Mouse (Mus musculus): ENCODE data around the gene Klk1b11. TPM values are rescaled to one million over a fixed set of nuclear protein-coding genes. Genes with fewer than 3 reads are reported as not detected.
"Not testable (repeated sequence)": the region's sequence is repeated elsewhere in the genome, so short reads cannot be mapped to it uniquely, and the experiment has no call there.

The Klk1b11 gene
- polyA plus RNA-seq (2015; fragmentation: Nextera tagmentation; extraction: Ambion mirVana): not detected in 2 replicates

- H3K4me2 ChIP-seq (replicated peaks; ENCODE audit: low read depth, low read length); H3K27ac ChIP-seq (ENCODE audit: low read length); H3K9ac ChIP-seq (replicated peaks; ENCODE audit: low read depth); H3K4me1 ChIP-seq (ENCODE audit: insufficient read depth, low read depth, low read length); H3K9me3 ChIP-seq (ENCODE audit: low read length); H3K36me3 ChIP-seq (ENCODE audit: insufficient read depth, low read length); ATAC-seq; H3K27me3 ChIP-seq (replicated peaks; ENCODE audit: insufficient read depth, low read length); H3K4me3 ChIP-seq (ENCODE audit: low read depth, low read length); DNase-seq (ENCODE audit: low spot score): not testable (repeated sequence)
- 69% methylated on average over 4 of the region's 4 CpGs for WGBS
Measured at GRCm38 (mm10) chr7:43995577-43995976, at the start of gene Klk1b11. Klk1b11 (plus strand) TSS chr7:43995877.

DNA sequence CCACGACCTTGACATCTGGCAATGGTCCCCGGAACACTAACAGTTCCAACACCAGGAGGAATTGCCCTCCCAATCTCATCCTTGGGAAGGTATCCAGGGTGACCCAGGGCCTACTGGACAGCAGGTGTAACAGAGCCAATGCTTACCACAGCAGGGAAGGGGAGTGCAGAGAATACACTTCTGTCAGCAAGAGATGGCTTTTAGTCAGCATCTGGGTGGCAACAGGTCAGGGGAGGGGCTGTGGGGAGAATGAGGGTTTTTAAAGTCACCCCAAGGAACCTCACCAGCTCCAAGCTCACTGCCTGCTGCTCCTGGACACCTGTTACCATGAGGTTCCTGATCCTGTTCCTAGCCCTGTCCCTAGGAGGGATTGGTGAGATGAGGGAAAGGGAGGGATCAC lies 45.3 kb upstream of the Klk1b11 start, which contains the start of gene Klk1b8:
Gene Klk1b8, plus strand, starts transcription at position 301 of the 400 bp plus-strand sequence.
- WGBS: 73% methylated on average over 2 of the region's 2 CpGs
- Histone ChIP-seq H3K9ac (replicated peaks; ENCODE audit: low read depth) (no peak within 1 kb of the TSS), H3K4me3 (ENCODE audit: low read depth, low read length) (no peak within 1 kb of the TSS), H3K36me3 (ENCODE audit: insufficient read depth, low read length) (no peaks in the 10 kb centered on the region), H3K27ac (ENCODE audit: low read length) (no peak within 1 kb of the TSS), H3K9me3 (ENCODE audit: low read length) (no peaks in the 10 kb centered on the region), H3K4me1 (ENCODE audit: insufficient read depth, low read depth, low read length) (no peaks in the 10 kb centered on the region), H3K27me3 (replicated peaks; ENCODE audit: insufficient read depth, low read length) (no peaks in the 10 kb centered on the region), H3K4me2 (replicated peaks; ENCODE audit: low read depth, low read length) (no peak within 1 kb of the TSS)
- ATAC-seq (no peak), DNase-seq (ENCODE audit: low spot score) (no peak)
- TF ChIP-seq EP300 (IDR thresholded peaks at IDR 0.05) (no peak), CTCF (IDR thresholded peaks at IDR 0.05) (no peak)

DNA sequence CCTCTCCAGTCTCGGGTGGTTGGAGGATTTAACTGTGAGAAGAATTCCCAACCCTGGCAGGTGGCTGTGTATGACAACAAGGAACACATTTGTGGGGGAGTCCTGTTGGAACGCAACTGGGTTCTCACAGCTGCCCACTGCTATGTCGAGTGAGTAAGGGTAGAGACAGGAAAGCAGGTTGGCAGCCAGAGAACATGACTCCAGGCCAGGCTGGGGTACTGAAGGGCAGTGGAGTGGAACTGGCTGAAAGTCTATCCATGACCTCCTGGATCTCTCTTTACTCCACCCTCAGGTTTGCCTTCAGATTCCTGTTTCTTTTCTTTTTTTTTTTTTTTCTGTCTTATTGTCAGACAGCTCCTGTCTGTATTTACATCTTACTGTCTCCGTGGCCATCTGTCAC lies 43.0 kb upstream of the Klk1b11 start:
- Histone ChIP-seq H3K4me1 (ENCODE audit: insufficient read depth, low read depth, low read length) (no peaks in the 10 kb centered on the region), H3K36me3 (ENCODE audit: insufficient read depth, low read length) (no peaks in the 10 kb centered on the region), H3K27me3 (replicated peaks; ENCODE audit: insufficient read depth, low read length) (no peaks in the 10 kb centered on the region), H3K4me2 (replicated peaks; ENCODE audit: low read depth, low read length) (no peak overlapping the region), H3K9me3 (ENCODE audit: low read length) (no peaks in the 10 kb centered on the region), H3K4me3 (ENCODE audit: low read depth, low read length) (no peak overlapping the region), H3K27ac (ENCODE audit: low read length) (no peak overlapping the region), H3K9ac (replicated peaks; ENCODE audit: low read depth) (no peak overlapping the region)
- TF ChIP-seq CTCF (IDR thresholded peaks at IDR 0.05) (no peak), EP300 (IDR thresholded peaks at IDR 0.05) (no peak)
- 50% methylated on average over 4 of the region's 4 CpGs for WGBS
- DNase-seq (ENCODE audit: low spot score): no peak
- no peak for ATAC-seq

- Histone ChIP-seq H3K9ac (replicated peaks; ENCODE audit: low read depth) (no peak within 1 kb of the TSS), H3K27me3 (replicated peaks; ENCODE audit: insufficient read depth, low read length) (no peaks in the 10 kb centered on the region), H3K9me3 (ENCODE audit: low read length) (no peaks in the 10 kb centered on the region), H3K4me3 (ENCODE audit: low read depth, low read length) (no peak within 1 kb of the TSS), H3K4me2 (replicated peaks; ENCODE audit: low read depth, low read length) (no peak within 1 kb of the TSS), H3K4me1 (ENCODE audit: insufficient read depth, low read depth, low read length) (no peaks in the 10 kb centered on the region), H3K27ac (ENCODE audit: low read length) (no peak within 1 kb of the TSS), H3K36me3 (ENCODE audit: insufficient read depth, low read length) (no peaks in the 10 kb centered on the region)
- ATAC-seq (no peak), DNase-seq (ENCODE audit: low spot score) (no peak)
- TF ChIP-seq CTCF (IDR thresholded peaks at IDR 0.05) (no peak), EP300 (IDR thresholded peaks at IDR 0.05) (no peak)
- 52% methylated on average over 3 of the region's 3 CpGs for WGBS
Measured at GRCm38 (mm10) chr7:43966451-43966850, 29.2 kb upstream of the Klk1b11 start, which contains the start of gene Klk1b1. Klk1b1 (plus strand) TSS chr7:43966751.

- no peak for TF ChIP-seq CTCF (IDR thresholded peaks at IDR 0.05)
- no peak for TF ChIP-seq EP300 (IDR thresholded peaks at IDR 0.05)
- Histone ChIP-seq H3K9me3 (ENCODE audit: low read length) (no peaks in the 10 kb centered on the region), H3K27me3 (replicated peaks; ENCODE audit: insufficient read depth, low read length) (no peaks in the 10 kb centered on the region), H3K4me2 (replicated peaks; ENCODE audit: low read depth, low read length) (no peak overlapping the region), H3K27ac (ENCODE audit: low read length) (no peak overlapping the region), H3K4me1 (ENCODE audit: insufficient read depth, low read depth, low read length) (no peaks in the 10 kb centered on the region), H3K9ac (replicated peaks; ENCODE audit: low read depth) (no peak overlapping the region), H3K4me3 (ENCODE audit: low read depth, low read length) (no peak overlapping the region), H3K36me3 (ENCODE audit: insufficient read depth, low read length) (no peaks in the 10 kb centered on the region)
- 69% methylated on average over 3 of the region's 3 CpGs for WGBS
- DNase-seq (ENCODE audit: low spot score): no peak
- ATAC-seq: no peak
Measured at GRCm38 (mm10) chr7:43967058-43967457, 28.6 kb upstream of the Klk1b11 start.

DNA sequence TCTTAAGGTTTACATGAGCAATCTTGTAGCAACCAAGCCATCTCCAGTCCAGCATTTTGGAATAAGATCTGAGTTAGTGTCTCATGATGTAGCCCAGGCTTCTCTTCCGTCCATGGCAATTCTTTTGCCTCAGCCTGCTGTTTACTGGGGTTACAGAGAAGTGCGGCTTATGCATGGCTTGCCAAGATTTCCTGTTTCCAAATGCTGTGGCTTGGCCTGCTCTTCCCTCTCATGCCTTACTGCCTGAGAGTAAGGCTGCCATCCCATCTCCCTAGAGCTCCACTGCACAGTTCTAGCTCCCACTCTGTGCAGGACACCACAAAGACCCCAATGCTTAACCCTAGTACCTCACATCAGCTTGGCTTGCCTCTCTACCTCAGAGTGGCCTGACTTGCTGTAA lies 28.1 kb upstream of the Klk1b11 start:
- H3K4me2 ChIP-seq (replicated peaks; ENCODE audit: low read depth, low read length): no peak overlapping the region
- ATAC-seq (no peak), DNase-seq (ENCODE audit: low spot score) (no peak)
- TF ChIP-seq EP300 (IDR thresholded peaks at IDR 0.05): no peak
- no peak for TF ChIP-seq CTCF (IDR thresholded peaks at IDR 0.05)
- no peaks in the 10 kb centered on the region for H3K9me3 ChIP-seq (ENCODE audit: low read length)
- no peak overlapping the region for H3K27ac ChIP-seq (ENCODE audit: low read length)
- no peak overlapping the region for H3K4me3 ChIP-seq (ENCODE audit: low read depth, low read length)
- no peaks in the 10 kb centered on the region for H3K36me3 ChIP-seq (ENCODE audit: insufficient read depth, low read length)
- no peaks in the 10 kb centered on the region for H3K27me3 ChIP-seq (replicated peaks; ENCODE audit: insufficient read depth, low read length)
- 77% methylated on average over 2 of the region's 2 CpGs for WGBS
- H3K4me1 ChIP-seq (ENCODE audit: insufficient read depth, low read depth, low read length): no peaks in the 10 kb centered on the region
- no peak overlapping the region for H3K9ac ChIP-seq (replicated peaks; ENCODE audit: low read depth)

DNA sequence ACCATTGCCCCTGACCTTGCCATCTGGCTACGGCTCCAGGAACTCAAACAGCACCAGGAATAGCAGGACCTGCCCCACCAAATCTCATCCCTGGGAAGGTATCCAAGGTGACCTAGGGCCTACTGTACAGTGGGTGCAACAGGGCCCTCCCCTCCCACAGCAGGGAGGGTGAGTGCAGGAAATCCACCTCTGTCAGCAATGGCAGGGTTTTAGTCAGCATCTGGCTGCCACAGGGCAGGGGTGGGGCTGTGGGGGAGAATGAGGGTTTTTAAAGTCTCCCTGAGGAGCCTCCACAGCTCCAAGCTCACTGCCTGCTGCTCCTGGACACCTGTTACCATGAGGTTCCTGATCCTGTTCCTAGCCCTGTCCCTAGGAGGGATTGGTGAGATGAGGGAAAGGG lies 19.9 kb upstream of the Klk1b11 start, which contains the start of gene Klk1b9:
Gene Klk1b9, plus strand, starts transcription at position 301 of the 400 bp plus-strand sequence.
- H3K36me3 ChIP-seq (ENCODE audit: insufficient read depth, low read length); H3K4me2 ChIP-seq (replicated peaks; ENCODE audit: low read depth, low read length); H3K27ac ChIP-seq (ENCODE audit: low read length); ATAC-seq; H3K9ac ChIP-seq (replicated peaks; ENCODE audit: low read depth); H3K4me1 ChIP-seq (ENCODE audit: insufficient read depth, low read depth, low read length); DNase-seq (ENCODE audit: low spot score); H3K4me3 ChIP-seq (ENCODE audit: low read depth, low read length); H3K27me3 ChIP-seq (replicated peaks; ENCODE audit: insufficient read depth, low read length); H3K9me3 ChIP-seq (ENCODE audit: low read length): not testable (repeated sequence)
- WGBS: 67% methylated on average over 1 of the region's 1 CpGs
